Mouse (Mus musculus): ENCODE measurements around the gene Hp1bp3. TPM values are rescaled to one million over a fixed set of nuclear protein-coding genes. Genes with fewer than 3 reads are reported as not detected.

Gene Hp1bp3
- polyA plus RNA-seq (2014; fragmentation: Illumina TruSeq; extraction: RNeasy Lipid Tissue Mini Kit (QIAGEN cat#74804); ENCODE audit: low read depth, low replicate concordance) = 114 TPM

DNA sequence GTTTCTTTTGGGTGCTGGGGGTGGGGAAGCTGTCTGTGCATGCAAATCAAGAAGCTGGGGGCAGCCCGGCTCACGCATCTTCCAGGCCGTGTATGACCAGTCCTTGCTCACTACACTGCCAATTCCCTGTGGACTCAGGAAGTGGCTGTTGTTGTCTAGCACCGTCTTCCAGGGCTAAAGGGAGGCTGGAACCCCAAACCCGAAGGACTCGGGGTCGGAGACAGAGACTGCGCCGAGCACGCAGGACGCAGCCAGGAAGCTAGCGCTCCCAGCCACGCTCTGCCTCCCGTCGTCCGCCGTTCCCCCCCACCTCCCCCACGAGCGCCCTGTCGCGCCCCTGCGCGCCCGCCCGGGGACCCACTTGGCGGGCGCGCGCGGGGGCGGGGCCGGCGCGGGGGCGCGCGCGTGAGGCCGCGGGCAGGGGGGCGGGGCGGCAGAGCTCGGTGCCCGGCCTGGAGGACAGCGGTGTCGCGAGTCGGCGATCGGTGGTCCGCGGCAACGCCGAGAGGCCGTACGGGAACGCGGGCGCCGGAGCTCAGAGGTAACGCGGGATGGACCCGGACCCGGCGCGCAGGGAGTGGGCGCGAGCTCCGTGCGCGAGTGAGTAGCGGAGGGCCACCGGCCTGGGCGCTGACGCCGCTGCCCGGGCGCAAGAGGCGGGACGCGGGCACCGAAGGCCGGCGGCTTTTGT lies at the start of gene Hp1bp3:
Hp1bp3 (plus strand) TSS at position 97 of the 691 bp plus-strand sequence.

DNA sequence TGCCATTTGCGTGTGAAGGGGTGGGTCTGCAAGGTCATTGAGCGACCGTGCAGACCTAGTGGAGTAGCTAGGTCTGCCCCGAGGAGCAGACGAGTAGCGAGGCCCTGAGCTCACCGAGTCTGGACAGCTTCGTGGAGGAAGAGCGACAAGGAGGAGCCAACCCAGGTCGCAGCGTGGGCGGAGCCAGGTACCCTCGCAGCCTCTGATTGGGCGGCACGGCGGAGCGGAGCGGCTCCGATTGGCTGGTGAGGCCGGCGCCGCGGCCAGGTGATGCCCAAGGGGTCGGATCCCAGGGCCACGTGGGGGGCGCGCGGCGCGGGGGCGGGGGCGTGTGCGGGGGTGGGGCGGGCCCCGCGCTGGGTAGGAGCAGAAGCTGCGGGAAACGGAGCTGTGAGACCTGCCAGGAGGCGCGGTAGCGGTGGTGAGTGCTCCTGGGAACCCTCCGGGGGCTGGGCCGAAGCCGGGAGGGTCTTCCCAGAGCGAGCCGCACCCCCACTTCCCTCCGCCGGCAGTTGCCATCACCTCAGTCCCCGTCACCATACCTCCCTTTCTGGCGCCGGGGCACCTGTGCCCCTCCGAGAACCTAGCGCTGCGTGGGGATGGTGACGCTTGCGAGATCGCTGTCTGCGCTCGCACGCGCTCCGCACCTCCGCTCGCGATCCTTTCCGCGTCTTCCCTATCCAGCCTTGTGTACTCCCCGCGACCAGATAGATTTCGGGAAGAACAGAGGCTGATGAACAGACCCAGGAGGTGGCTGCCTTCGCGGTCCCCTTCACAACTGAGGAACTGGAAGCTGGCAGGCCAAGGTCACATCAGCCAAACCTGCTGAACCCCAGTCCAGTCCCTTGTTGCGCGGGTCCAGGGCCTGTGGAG lies 34.2 kb downstream of the Hp1bp3 start, which contains the start of the genes Sh2d5 and Kif17:
Sh2d5 (plus strand) TSS at position 316 of the 873 bp plus-strand sequence.
Kif17 (plus strand) TSS at position 348 of the 873 bp plus-strand sequence.

Other genes with a start within 250 kb of the Hp1bp3 start
- gene Eif4g3, start 223.3 kb upstream of the Hp1bp3 start, polyA plus RNA-seq (2014; fragmentation: Illumina TruSeq; extraction: RNeasy Lipid Tissue Mini Kit (QIAGEN cat#74804); ENCODE audit: low read depth, low replicate concordance) = 53.0 TPM
- 5.3 TPM for gene Sh2d5, start 34.1 kb downstream of the Hp1bp3 start, polyA plus RNA-seq (2014; fragmentation: Illumina TruSeq; extraction: RNeasy Lipid Tissue Mini Kit (QIAGEN cat#74804); ENCODE audit: low read depth, low replicate concordance)
- gene Kif17, start 34.1 kb downstream of the Hp1bp3 start, polyA plus RNA-seq (2014; fragmentation: Illumina TruSeq; extraction: RNeasy Lipid Tissue Mini Kit (QIAGEN cat#74804); ENCODE audit: low read depth, low replicate concordance) = 10.0 TPM
- 225 TPM for gene Ddost, start 88.4 kb downstream of the Hp1bp3 start, polyA plus RNA-seq (2014; fragmentation: Illumina TruSeq; extraction: RNeasy Lipid Tissue Mini Kit (QIAGEN cat#74804); ENCODE audit: low read depth, low replicate concordance)
- gene Pink1, start 110.0 kb downstream of the Hp1bp3 start, polyA plus RNA-seq (2014; fragmentation: Illumina TruSeq; extraction: RNeasy Lipid Tissue Mini Kit (QIAGEN cat#74804); ENCODE audit: low read depth, low replicate concordance) = 167 TPM
- gene Cda, start 151.7 kb downstream of the Hp1bp3 start, polyA plus RNA-seq (2014; fragmentation: Illumina TruSeq; extraction: RNeasy Lipid Tissue Mini Kit (QIAGEN cat#74804); ENCODE audit: low read depth, low replicate concordance) = 15.5 TPM
- not detected for gene Fam43b, start 180.2 kb downstream of the Hp1bp3 start, polyA plus RNA-seq (2014; fragmentation: Illumina TruSeq; extraction: RNeasy Lipid Tissue Mini Kit (QIAGEN cat#74804); ENCODE audit: low read depth, low replicate concordance)
- 17.4 TPM for gene Mul1, start 218.4 kb downstream of the Hp1bp3 start, polyA plus RNA-seq (2014; fragmentation: Illumina TruSeq; extraction: RNeasy Lipid Tissue Mini Kit (QIAGEN cat#74804); ENCODE audit: low read depth, low replicate concordance)
- gene Camk2n1, start 238.0 kb downstream of the Hp1bp3 start, polyA plus RNA-seq (2014; fragmentation: Illumina TruSeq; extraction: RNeasy Lipid Tissue Mini Kit (QIAGEN cat#74804); ENCODE audit: low read depth, low replicate concordance) = 14.2 TPM

Data from adipose tissue, adult 10 weeks (tissue).